ENCODE assay signal across 23 mouse cellular contexts in genomic region chr6:56818436-56819123, GRCm38 (mm10). TPM values are rescaled to one million over a fixed set of nuclear protein-coding genes. Genes with fewer than 3 reads are reported as not detected.
A peak's percentile ranks its signal among the peaks of the same experiment; 100 is the strongest.
DNase-seq lines count a peak whose midpoint lies in the region; ATAC-seq and TF ChIP-seq lines count a peak whose summit lies in the region.
"Had no signal": no experiment of that assay in that cellular context is flagged by ENCODE, and none has a peak within 500 bp of the region (broad histone marks: within the 10 kb centered on the region; RNA-seq: fewer than 3 reads in every experiment).

No protein-coding gene starts in this region.

- H3K4me2 ChIP-seq in lung, postnatal 0 days (replicated peaks; ENCODE audit: low read depth, low read length): no peak overlapping the region
- H3K4me2 ChIP-seq: heart, embryonic 13.5 days; hindbrain, embryonic 15.5 days had no signal

- H3K27me3 ChIP-seq in megakaryocyte, embryonic 14.5 days (replicated peaks): peaks cover 3% of the 10 kb centered on the region
- H3K27me3 ChIP-seq in lung, postnatal 0 days (replicated peaks; ENCODE audit: insufficient read depth, low read length): no peaks in the 10 kb centered on the region
- H3K27me3 ChIP-seq: heart, embryonic 13.5 days; hindbrain, embryonic 15.5 days had no signal

- peak; percentile 92 for TF ChIP-seq EP300 in lung, postnatal 0 days (IDR thresholded peaks at IDR 0.05)

- DNase-seq in heart, adult 11 months: peak; percentile 52
- no peak for DNase-seq in heart, adult 18-20 months
- DNase-seq in lung, postnatal 0 days (ENCODE audit: low spot score): peak; percentile 82
- peak; percentile 77 for DNase-seq in lung, postnatal 36 days
- no peak for DNase-seq in cerebellum, adult 9-10 months
- DNase-seq in adrenal gland, postnatal 4 days (ENCODE audit: low spot score in 2 of 2): no peak
- DNase-seq: adrenal gland, postnatal 10 days; B cell, adult 2 months; cerebellum, adult 18-20 months; cerebellum, postnatal 10 days; gastrocnemius, postnatal 36 days; heart, adult 2 months; heart, postnatal 36 days had no signal

- no peak for ATAC-seq in megakaryocyte, adult 5-6 weeks (ENCODE audit: poor library complexity, severe bottlenecking)
- peak; percentile 99 for ATAC-seq in lung, postnatal 0 days
- ATAC-seq: CD4-positive, CD25-positive, alpha-beta regulatory T cell, adult 4 months; forebrain, embryonic 14.5 days had no signal

- peaks cover 6% of the 10 kb centered on the region for H3K4me1 ChIP-seq in megakaryocyte, embryonic 14.5 days
- no peaks in the 10 kb centered on the region for H3K4me1 ChIP-seq in lung, postnatal 0 days (ENCODE audit: insufficient read depth, low read depth, low read length)
- H3K4me1 ChIP-seq: embryonic facial prominence, embryonic 10.5 days; heart, embryonic 13.5 days; hindbrain, embryonic 15.5 days had no signal

- peak overlapping the region; percentile 64; the same call in 1 of the 2 replicates for H3K27ac ChIP-seq in lung, postnatal 0 days (ENCODE audit: low read length)
- H3K27ac ChIP-seq: embryonic facial prominence, embryonic 10.5 days; forebrain, embryonic 10.5 days; heart, adult 2 months; heart, embryonic 13.5 days; hindbrain, embryonic 15.5 days had no signal

- no peak overlapping the region for H3K9ac ChIP-seq in lung, postnatal 0 days (replicated peaks; ENCODE audit: low read depth)
- H3K9ac ChIP-seq: heart, embryonic 13.5 days; hindbrain, embryonic 15.5 days had no signal

- WGBS in lung, postnatal 0 days: 50% methylated on average over 5 of the region's 5 CpGs

- H3K36me3 ChIP-seq in megakaryocyte, embryonic 14.5 days (replicated peaks; ENCODE audit: low read length): no peaks in the 10 kb centered on the region
- no peaks in the 10 kb centered on the region for H3K36me3 ChIP-seq in lung, postnatal 0 days (ENCODE audit: insufficient read depth, low read length)
- H3K36me3 ChIP-seq: embryonic facial prominence, embryonic 10.5 days; forebrain, embryonic 10.5 days; G1E; heart, embryonic 13.5 days; hindbrain, embryonic 15.5 days had no signal

- no peak for TF ChIP-seq CTCF in lung, postnatal 0 days (IDR thresholded peaks at IDR 0.05)

- peaks cover 11% of the 10 kb centered on the region for H3K9me3 ChIP-seq in megakaryocyte, embryonic 14.5 days
- no peaks in the 10 kb centered on the region for H3K9me3 ChIP-seq in lung, postnatal 0 days (ENCODE audit: low read length)
- H3K9me3 ChIP-seq: embryonic facial prominence, embryonic 10.5 days; forebrain, embryonic 10.5 days; G1E; heart, embryonic 13.5 days; hindbrain, embryonic 15.5 days had no signal

- peak overlapping the region; percentile 19 for H3K4me3 ChIP-seq in megakaryocyte, embryonic 14.5 days (replicated peaks)
- H3K4me3 ChIP-seq in lung, postnatal 0 days (ENCODE audit: low read depth, low read length): no peak overlapping the region
- H3K4me3 ChIP-seq: embryonic facial prominence, embryonic 10.5 days; erythroblast, embryonic 14.5 days; forebrain, embryonic 10.5 days; heart, adult 2 months; heart, embryonic 13.5 days; hindbrain, embryonic 15.5 days had no signal

RNA-seq across cellular contexts. Expression of gene Fkbp9, which starts 13.3 kb away (rescaled TPM):
- 10 to 100 TPM; 90.3 to 90.9 TPM for total RNA-seq in heart, adult 18-20 months (2021)
- 0.94 TPM in 1 of 2 replicates, not detected in the other for polyA plus RNA-seq in megakaryocyte, embryonic 14.5 days (2012; ENCODE audit: insufficient read depth, low replicate concordance)
- total RNA-seq in megakaryocyte, adult 5-6 weeks (2015): 0.20 and 0.91 TPM in 2 replicates
- 0.73 and 1.2 TPM in 2 replicates for total RNA-seq in megakaryocyte, adult 5-6 weeks (2017)
- polyA plus RNA-seq in lung, postnatal 0 days (2015; fragmentation: Nextera tagmentation; extraction: Ambion mirVana): 130 and 134 TPM in 2 replicates
- 100 to 1,000 TPM; 108 to 112 TPM for total RNA-seq in adrenal gland, postnatal 4 days (2021)
- polyA plus RNA-seq: CD4-positive, CD25-positive, alpha-beta regulatory T cell, adult 4 months; G1E had no signal

RNA-seq across cellular contexts. Expression of gene Kbtbd2, which starts 21.0 kb away (rescaled TPM):
- total RNA-seq in heart, adult 18-20 months (2021): 10 to 100 TPM; 33.2 to 37.3 TPM
- 0.78 and 2.1 TPM in 2 replicates for polyA plus RNA-seq in megakaryocyte, embryonic 14.5 days (2012; ENCODE audit: insufficient read depth, low replicate concordance)
- total RNA-seq in megakaryocyte, adult 5-6 weeks (2015): 36.8 and 40.0 TPM in 2 replicates
- total RNA-seq in megakaryocyte, adult 5-6 weeks (2017): 36.1 and 37.0 TPM in 2 replicates
- 20.5 and 21.5 TPM in 2 replicates for polyA plus RNA-seq in lung, postnatal 0 days (2015; fragmentation: Nextera tagmentation; extraction: Ambion mirVana)
- 10 to 100 TPM; 47.8 to 50.0 TPM for total RNA-seq in adrenal gland, postnatal 4 days (2021)

Comparison
In these comparisons a context has a peak if more than half of its experiments do, and no peak if none do; other contexts are left out.
1. DNase-seq: peak in heart, adult 11 months (single experiment), lung, postnatal 0 days (single experiment) and lung, postnatal 36 days (single experiment); none in heart, adult 18-20 months (0 of 2), cerebellum, adult 9-10 months (single experiment) and adrenal gland, postnatal 4 days (0 of 2).
2. RNA of gene Fkbp9, which starts 13.3 kb away (total RNA-seq): 108 to 112 TPM in adrenal gland, postnatal 4 days and 90.3 to 90.9 TPM in heart, adult 18-20 months; 0.20 to 1.2 TPM in megakaryocyte, adult 5-6 weeks; every median in the first group is over 10 times any median in the second.